Mouse (Mus musculus): ENCODE measurements around the gene Nufip1. TPM values are rescaled to one million over a fixed set of nuclear protein-coding genes. Genes with fewer than 3 reads are reported as not detected.
A peak's percentile ranks its signal among the peaks of the same experiment; 100 is the strongest.

The Nufip1 gene
- 12.3 and 13.1 TPM in 2 replicates for polyA plus RNA-seq (2014; fragmentation: Nextera tagmentation; extraction: Ambion mirVana)

DNA sequence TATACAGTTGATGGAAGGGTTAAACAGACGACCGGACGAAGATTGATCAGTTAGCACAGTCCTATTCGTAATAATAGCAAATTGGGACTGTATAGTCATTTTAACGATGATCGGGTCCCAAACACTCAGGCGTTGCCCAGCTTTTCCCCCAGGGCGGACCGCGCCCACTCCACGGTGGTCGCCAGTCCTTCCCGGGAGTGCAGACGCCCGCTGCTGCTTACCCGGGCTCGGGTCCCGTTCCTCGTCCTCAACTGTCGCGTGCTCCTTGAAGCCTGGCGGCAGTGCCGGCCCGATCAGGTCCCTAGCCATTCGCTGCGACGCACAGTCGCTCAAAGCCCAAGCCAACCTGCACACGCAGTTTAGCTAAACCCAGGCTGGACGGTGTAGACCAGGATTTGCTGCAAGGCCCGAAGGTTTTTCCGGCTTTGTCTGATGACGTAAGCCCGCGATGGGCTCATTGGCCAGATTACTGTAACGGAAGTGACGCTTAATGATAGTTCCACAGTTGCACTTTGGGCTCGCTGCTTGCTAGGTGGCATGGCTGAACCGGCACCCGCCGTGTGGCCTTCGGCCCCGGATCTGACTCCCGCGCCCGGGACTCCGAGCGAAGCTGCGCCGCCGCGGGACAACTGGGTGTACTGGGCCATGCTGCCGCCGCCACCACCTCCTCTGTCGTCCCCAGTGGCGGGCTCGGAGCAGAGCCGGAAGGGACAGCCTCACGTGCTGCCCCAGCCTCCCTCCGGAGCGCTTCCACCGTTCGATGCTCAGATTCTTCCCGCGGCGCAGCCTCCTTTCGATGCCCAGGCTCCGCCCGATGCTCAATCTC, at the start of gene Nufip1, which contains the start of gene Gpalpp1:
Gene Nufip1, plus strand, starts transcription at position 496 of the 826 bp plus-strand sequence.
Gene Gpalpp1, minus strand, starts transcription at position 365 of the 826 bp plus-strand sequence.
- Histone ChIP-seq H3K4me3 (ENCODE audit: low read depth, low read length) (peak within 1 kb of the TSS; percentile 86), H3K9me3 (ENCODE audit: control insufficient read depth, low read length) (no peaks in the 10 kb centered on the region), H3K4me1 (ENCODE audit: control insufficient read depth, insufficient read depth, low read length) (peaks cover 5% of the 10 kb centered on the region; the same call in 1 of the 2 replicates), H3K36me3 (ENCODE audit: control insufficient read depth, insufficient read depth, low read length) (peaks cover 33% of the 10 kb centered on the region), H3K27me3 (replicated peaks; ENCODE audit: control insufficient read depth, insufficient read depth, low read length) (no peaks in the 10 kb centered on the region), H3K4me2 (ENCODE audit: low read depth, low read length) (peak within 1 kb of the TSS; percentile 75), H3K9ac (ENCODE audit: low read depth, low read length) (peak within 1 kb of the TSS; percentile 84), H3K27ac (replicated peaks; ENCODE audit: low read depth, low read length) (peak within 1 kb of the TSS; percentile 87)
- DNase-seq (ENCODE audit: low spot score) (peak; percentile 98), ATAC-seq (ENCODE audit: low read depth) (peak; percentile 99)
- under 1% methylated on average over 62 of the region's 69 CpGs for WGBS

DNA sequence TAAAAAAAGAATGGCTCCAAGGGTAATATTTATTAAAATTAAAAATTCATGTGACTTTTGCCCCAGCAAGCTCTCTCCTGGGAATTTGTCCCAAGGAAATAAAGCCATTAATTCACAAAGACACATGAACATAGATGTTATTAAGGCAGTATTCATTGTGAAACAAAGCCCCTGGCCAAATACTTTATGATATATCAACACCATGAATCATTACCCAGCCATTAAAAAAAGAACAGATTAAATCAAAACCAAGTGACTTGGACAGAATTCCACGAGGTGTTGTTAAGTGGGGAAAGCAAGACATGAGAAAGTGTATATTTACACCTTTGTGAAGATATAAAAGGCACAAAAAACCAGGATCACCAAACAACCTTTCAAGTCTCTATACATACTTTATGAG, 43.5 kb upstream of the Nufip1 start:
- H3K27me3 ChIP-seq (replicated peaks; ENCODE audit: control insufficient read depth, insufficient read depth, low read length) = no peaks in the 10 kb centered on the region
- H3K4me3 ChIP-seq (ENCODE audit: low read depth, low read length) = no peak overlapping the region
- DNase-seq (ENCODE audit: low spot score) (no peak), ATAC-seq (ENCODE audit: low read depth) (no peak)
- H3K27ac ChIP-seq (replicated peaks; ENCODE audit: low read depth, low read length) = no peak overlapping the region
- H3K9ac ChIP-seq (ENCODE audit: low read depth, low read length) = no peak overlapping the region
- 61% methylated on average over 1 of the region's 1 CpGs for WGBS
- no peaks in the 10 kb centered on the region for H3K4me1 ChIP-seq (ENCODE audit: control insufficient read depth, insufficient read depth, low read length)
- no peaks in the 10 kb centered on the region for H3K9me3 ChIP-seq (ENCODE audit: control insufficient read depth, low read length)
- no peaks in the 10 kb centered on the region for H3K36me3 ChIP-seq (ENCODE audit: control insufficient read depth, insufficient read depth, low read length)
- no peak overlapping the region for H3K4me2 ChIP-seq (ENCODE audit: low read depth, low read length)

GRCm38 (mm10) chr14:76068296-76068695, 42.4 kb upstream of the Nufip1 start:
- H3K27me3 ChIP-seq (replicated peaks; ENCODE audit: control insufficient read depth, insufficient read depth, low read length) = no peaks in the 10 kb centered on the region
- no peak overlapping the region for H3K27ac ChIP-seq (replicated peaks; ENCODE audit: low read depth, low read length)
- 58% methylated on average over 4 of the region's 4 CpGs for WGBS

GRCm38 (mm10) chr14:76069296-76069695, 41.4 kb upstream of the Nufip1 start:
- 62% methylated on average over 4 of the region's 4 CpGs for WGBS

More at GRCm38 (mm10) chr14:76068296-76068695, 42.4 kb upstream of the Nufip1 start:
- H3K4me2 ChIP-seq (ENCODE audit: low read depth, low read length) = no peak overlapping the region
- H3K36me3 ChIP-seq (ENCODE audit: control insufficient read depth, insufficient read depth, low read length) = no peaks in the 10 kb centered on the region
- DNase-seq (ENCODE audit: low spot score) (no peak), ATAC-seq (ENCODE audit: low read depth) (no peak)
- no peaks in the 10 kb centered on the region for H3K9me3 ChIP-seq (ENCODE audit: control insufficient read depth, low read length)
- no peaks in the 10 kb centered on the region for H3K4me1 ChIP-seq (ENCODE audit: control insufficient read depth, insufficient read depth, low read length)
- no peak overlapping the region for H3K9ac ChIP-seq (ENCODE audit: low read depth, low read length)
- H3K4me3 ChIP-seq (ENCODE audit: low read depth, low read length) = no peak overlapping the region

DNA sequence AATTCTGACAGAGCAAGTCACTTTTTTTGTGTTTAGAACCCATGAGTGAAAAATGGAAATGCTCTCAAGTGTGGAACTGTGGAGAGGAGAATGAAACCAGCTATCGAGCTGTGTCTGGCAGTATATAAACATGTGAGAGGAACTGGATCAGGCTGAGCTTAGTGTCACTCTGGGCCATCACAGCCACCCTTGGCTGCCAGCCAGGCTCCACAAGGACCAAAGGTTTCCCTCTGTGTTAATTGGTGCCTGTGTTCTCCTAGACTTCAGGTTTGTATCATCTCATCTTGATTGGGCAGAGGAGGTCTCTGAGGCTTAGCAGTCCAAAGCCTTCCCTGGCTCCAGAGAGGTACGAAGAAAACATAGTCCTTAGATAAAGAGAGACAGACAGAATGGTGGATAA, 38.1 kb upstream of the Nufip1 start:
- 76% methylated on average over 2 of the region's 2 CpGs for WGBS
- Histone ChIP-seq H3K9ac (ENCODE audit: low read depth, low read length) (no peak overlapping the region), H3K4me1 (ENCODE audit: control insufficient read depth, insufficient read depth, low read length) (no peaks in the 10 kb centered on the region), H3K4me3 (ENCODE audit: low read depth, low read length) (no peak overlapping the region), H3K27ac (replicated peaks; ENCODE audit: low read depth, low read length) (no peak overlapping the region), H3K36me3 (ENCODE audit: control insufficient read depth, insufficient read depth, low read length) (no peaks in the 10 kb centered on the region), H3K9me3 (ENCODE audit: control insufficient read depth, low read length) (no peaks in the 10 kb centered on the region), H3K4me2 (ENCODE audit: low read depth, low read length) (no peak overlapping the region), H3K27me3 (replicated peaks; ENCODE audit: control insufficient read depth, insufficient read depth, low read length) (no peaks in the 10 kb centered on the region)
- ATAC-seq (ENCODE audit: low read depth) = no peak
- DNase-seq (ENCODE audit: low spot score) = no peak

More at GRCm38 (mm10) chr14:76069296-76069695, 41.4 kb upstream of the Nufip1 start:
- Histone ChIP-seq H3K27me3 (replicated peaks; ENCODE audit: control insufficient read depth, insufficient read depth, low read length) (no peaks in the 10 kb centered on the region), H3K27ac (replicated peaks; ENCODE audit: low read depth, low read length) (no peak overlapping the region), H3K36me3 (ENCODE audit: control insufficient read depth, insufficient read depth, low read length) (no peaks in the 10 kb centered on the region), H3K4me3 (ENCODE audit: low read depth, low read length) (no peak overlapping the region), H3K9me3 (ENCODE audit: control insufficient read depth, low read length) (no peaks in the 10 kb centered on the region), H3K9ac (ENCODE audit: low read depth, low read length) (no peak overlapping the region), H3K4me2 (ENCODE audit: low read depth, low read length) (no peak overlapping the region), H3K4me1 (ENCODE audit: control insufficient read depth, insufficient read depth, low read length) (no peaks in the 10 kb centered on the region)
- no peak for ATAC-seq (ENCODE audit: low read depth)
- DNase-seq (ENCODE audit: low spot score) = peak; percentile 9

GRCm38 (mm10) chr14:76074206-76074605, 36.5 kb upstream of the Nufip1 start:
- no peak overlapping the region for H3K4me2 ChIP-seq (ENCODE audit: low read depth, low read length)
- DNase-seq (ENCODE audit: low spot score) (no peak), ATAC-seq (ENCODE audit: low read depth) (no peak)
- H3K9me3 ChIP-seq (ENCODE audit: control insufficient read depth, low read length) = no peaks in the 10 kb centered on the region
- no peaks in the 10 kb centered on the region for H3K27me3 ChIP-seq (replicated peaks; ENCODE audit: control insufficient read depth, insufficient read depth, low read length)
- H3K9ac ChIP-seq (ENCODE audit: low read depth, low read length) = no peak overlapping the region
- H3K36me3 ChIP-seq (ENCODE audit: control insufficient read depth, insufficient read depth, low read length) = no peaks in the 10 kb centered on the region
- WGBS = 75% methylated on average over 1 of the region's 1 CpGs
- no peaks in the 10 kb centered on the region for H3K4me1 ChIP-seq (ENCODE audit: control insufficient read depth, insufficient read depth, low read length)
- no peak overlapping the region for H3K4me3 ChIP-seq (ENCODE audit: low read depth, low read length)
- no peak overlapping the region for H3K27ac ChIP-seq (replicated peaks; ENCODE audit: low read depth, low read length)

- H3K4me1 ChIP-seq (ENCODE audit: control insufficient read depth, insufficient read depth, low read length) = no peaks in the 10 kb centered on the region
- no peak overlapping the region for H3K4me3 ChIP-seq (ENCODE audit: low read depth, low read length)
- ATAC-seq (ENCODE audit: low read depth) = no peak
- no peak overlapping the region for H3K4me2 ChIP-seq (ENCODE audit: low read depth, low read length)
- no peak overlapping the region for H3K9ac ChIP-seq (ENCODE audit: low read depth, low read length)
- H3K27me3 ChIP-seq (replicated peaks; ENCODE audit: control insufficient read depth, insufficient read depth, low read length) = no peaks in the 10 kb centered on the region
- 55% methylated on average over 4 of the region's 4 CpGs for WGBS
- DNase-seq (ENCODE audit: low spot score) = no peak
- H3K27ac ChIP-seq (replicated peaks; ENCODE audit: low read depth, low read length) = no peak overlapping the region
- no peaks in the 10 kb centered on the region for H3K36me3 ChIP-seq (ENCODE audit: control insufficient read depth, insufficient read depth, low read length)
- no peaks in the 10 kb centered on the region for H3K9me3 ChIP-seq (ENCODE audit: control insufficient read depth, low read length)
These were observed 35.0 kb upstream of the Nufip1 start for GRCm38 (mm10) chr14:76075721-76076120.

GRCm38 (mm10) chr14:76076602-76077001, 34.1 kb upstream of the Nufip1 start:
- Histone ChIP-seq H3K9me3 (ENCODE audit: control insufficient read depth, low read length) (no peaks in the 10 kb centered on the region), H3K4me1 (ENCODE audit: control insufficient read depth, insufficient read depth, low read length) (no peaks in the 10 kb centered on the region), H3K27me3 (replicated peaks; ENCODE audit: control insufficient read depth, insufficient read depth, low read length) (no peaks in the 10 kb centered on the region), H3K4me2 (ENCODE audit: low read depth, low read length) (no peak overlapping the region), H3K9ac (ENCODE audit: low read depth, low read length) (no peak overlapping the region), H3K36me3 (ENCODE audit: control insufficient read depth, insufficient read depth, low read length) (no peaks in the 10 kb centered on the region), H3K27ac (replicated peaks; ENCODE audit: low read depth, low read length) (no peak overlapping the region), H3K4me3 (ENCODE audit: low read depth, low read length) (no peak overlapping the region)
- 52% methylated on average over 4 of the region's 4 CpGs for WGBS
- DNase-seq (ENCODE audit: low spot score) = no peak
- ATAC-seq (ENCODE audit: low read depth) = no peak

GRCm38 (mm10) chr14:76077088-76077491, 33.6 kb upstream of the Nufip1 start:
- Histone ChIP-seq H3K9me3 (ENCODE audit: control insufficient read depth, low read length) (no peaks in the 10 kb centered on the region), H3K9ac (ENCODE audit: low read depth, low read length) (no peak overlapping the region), H3K36me3 (ENCODE audit: control insufficient read depth, insufficient read depth, low read length) (no peaks in the 10 kb centered on the region), H3K4me3 (ENCODE audit: low read depth, low read length) (no peak overlapping the region), H3K27ac (replicated peaks; ENCODE audit: low read depth, low read length) (no peak overlapping the region), H3K27me3 (replicated peaks; ENCODE audit: control insufficient read depth, insufficient read depth, low read length) (no peaks in the 10 kb centered on the region), H3K4me1 (ENCODE audit: control insufficient read depth, insufficient read depth, low read length) (no peaks in the 10 kb centered on the region), H3K4me2 (ENCODE audit: low read depth, low read length) (no peak overlapping the region)
- ATAC-seq (ENCODE audit: low read depth) = peak; percentile 71
- 51% methylated on average over 9 of the region's 9 CpGs for WGBS
- DNase-seq (ENCODE audit: low spot score) = peak; percentile 75
